Mouse (Mus musculus): ENCODE measurements around the gene Siah1b.
A peak's percentile ranks its signal among the peaks of the same experiment; 100 is the strongest.

Gene Siah1b

GRCm38 (mm10) chrX:164027607-164028289, 48.5 kb downstream of the Siah1b start, which contains the start of gene Car5b:
TSS of gene Car5b (minus strand) at chrX:164027997.
- peak; percentile 43 for DNase-seq
